Mouse (Mus musculus): ENCODE measurements around the gene Mok.

DNA sequence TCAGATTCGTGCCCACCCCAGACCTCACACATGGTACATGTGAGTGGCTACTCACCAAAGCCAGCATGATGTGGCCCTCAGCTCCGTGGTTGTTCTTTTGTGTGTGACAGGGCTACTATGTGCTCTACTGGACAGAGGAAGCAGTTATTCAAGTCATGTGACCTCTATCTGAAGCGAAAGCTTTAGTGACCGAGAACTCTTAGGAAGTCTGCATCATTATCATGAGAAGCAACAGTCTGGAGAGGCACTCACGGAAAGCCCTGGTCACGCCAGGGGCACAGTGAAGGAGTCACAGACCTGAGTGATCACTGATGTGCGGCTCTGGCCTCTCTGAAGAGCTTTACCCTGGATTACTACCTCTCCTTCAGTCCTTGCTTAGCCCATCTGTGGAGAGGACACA is 18.4 kb downstream of the Mok start:
- TF ChIP-seq POLR2A (IDR thresholded peaks at IDR 0.05; ENCODE audit: low read depth, low read length): no peak
- TF ChIP-seq CTCF (IDR thresholded peaks at IDR 0.05; ENCODE audit: extremely low read depth, insufficient read depth, insufficient read length, insufficient replicate concordance): no peak

Data from spleen, adult 2 months (tissue).